Mouse (Mus musculus): ENCODE measurements around the gene Tmem165.

Tmem165 gene

GRCm38 (mm10) chr5:76175051-76175450 is 8.6 kb upstream of the Tmem165 start:
- DNase-seq, result no peak

GRCm38 (mm10) chr5:76176411-76176810 is 7.3 kb upstream of the Tmem165 start:
- DNase-seq, result no peak

- DNase-seq, result no peak
Measured at GRCm38 (mm10) chr5:76176841-76177240, 6.8 kb upstream of the Tmem165 start.

- no peak for DNase-seq
Measured at GRCm38 (mm10) chr5:76177664-76178063, 6.0 kb upstream of the Tmem165 start.

GRCm38 (mm10) chr5:76179171-76179570 is 4.5 kb upstream of the Tmem165 start:
- no peak for DNase-seq

- DNase-seq, result no peak
Measured at GRCm38 (mm10) chr5:76179791-76180190, 3.9 kb upstream of the Tmem165 start.

GRCm38 (mm10) chr5:76182326-76182725 is 1.4 kb upstream of the Tmem165 start:
- no peak for DNase-seq

GRCm38 (mm10) chr5:76183043-76183749 is 484 bp upstream of the Tmem165 start:
- no peak for DNase-seq

GRCm38 (mm10) chr5:76184286-76185080 is 803 bp downstream of the Tmem165 start:
- DNase-seq, result peak; percentile 61 to 64

GRCm38 (mm10) chr5:76187885-76188284 is 4.2 kb downstream of the Tmem165 start:
- DNase-seq, result no peak

GRCm38 (mm10) chr5:76190609-76191008 is 6.9 kb downstream of the Tmem165 start:
- DNase-seq, result no peak

GRCm38 (mm10) chr5:76193075-76193474 is 9.4 kb downstream of the Tmem165 start:
- no peak for DNase-seq

- no peak for DNase-seq
Measured at GRCm38 (mm10) chr5:76194377-76194945, 10.8 kb downstream of the Tmem165 start.

- no peak for DNase-seq
Measured at GRCm38 (mm10) chr5:76199346-76199745, 15.7 kb downstream of the Tmem165 start.

- DNase-seq, result no peak
Measured at GRCm38 (mm10) chr5:76203171-76203570, 19.5 kb downstream of the Tmem165 start.

GRCm38 (mm10) chr5:76205886-76206285 is 22.2 kb downstream of the Tmem165 start:
- no peak for DNase-seq

GRCm38 (mm10) chr5:76208066-76208465 is 24.4 kb downstream of the Tmem165 start:
- DNase-seq, result no peak

- no peak for DNase-seq
Measured at GRCm38 (mm10) chr5:76216691-76217090, 33.0 kb downstream of the Tmem165 start.

- no peak for DNase-seq
Measured at GRCm38 (mm10) chr5:76231171-76231855, 47.6 kb downstream of the Tmem165 start.

- DNase-seq, result no peak
Measured at GRCm38 (mm10) chr5:76243274-76243673, 59.6 kb downstream of the Tmem165 start.

- no peak for DNase-seq
Measured at GRCm38 (mm10) chr5:76243929-76244328, 60.2 kb downstream of the Tmem165 start.

GRCm38 (mm10) chr5:76244430-76244829 is 60.8 kb downstream of the Tmem165 start:
- no peak for DNase-seq

GRCm38 (mm10) chr5:76245419-76245818 is 61.7 kb downstream of the Tmem165 start:
- no peak for DNase-seq

All from thymus, adult 18-20 months (tissue).